Mouse (Mus musculus) cerebellum, adult 9-11 months (tissue): ENCODE results near the gene Glb1.

ENCODE experiments used
- DNase-seq: peaks from one replicate; pipeline ENCODE4 v3.0.0; 2022

Gene Glb1

DNA sequence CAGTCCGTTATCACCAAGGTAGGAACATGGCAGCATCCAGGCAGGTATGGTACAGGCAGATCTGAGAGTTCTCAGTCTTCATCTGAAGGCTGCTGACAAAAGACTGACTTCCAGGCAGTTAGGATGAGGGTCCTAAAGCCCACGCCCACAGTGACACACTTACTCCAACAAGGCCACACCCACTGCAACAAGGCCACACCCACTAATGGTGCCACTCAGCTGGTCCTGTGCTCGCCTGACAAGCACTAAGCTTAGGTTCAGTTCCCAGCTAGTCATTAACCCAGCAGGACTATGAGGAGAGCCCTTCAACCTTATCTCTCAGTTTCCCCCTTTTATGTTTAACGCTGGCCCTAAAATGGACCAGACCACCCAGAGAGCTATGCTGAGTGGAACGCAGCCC lies 47.8 kb downstream of the Glb1 start:
- DNase-seq, result no peak

DNA sequence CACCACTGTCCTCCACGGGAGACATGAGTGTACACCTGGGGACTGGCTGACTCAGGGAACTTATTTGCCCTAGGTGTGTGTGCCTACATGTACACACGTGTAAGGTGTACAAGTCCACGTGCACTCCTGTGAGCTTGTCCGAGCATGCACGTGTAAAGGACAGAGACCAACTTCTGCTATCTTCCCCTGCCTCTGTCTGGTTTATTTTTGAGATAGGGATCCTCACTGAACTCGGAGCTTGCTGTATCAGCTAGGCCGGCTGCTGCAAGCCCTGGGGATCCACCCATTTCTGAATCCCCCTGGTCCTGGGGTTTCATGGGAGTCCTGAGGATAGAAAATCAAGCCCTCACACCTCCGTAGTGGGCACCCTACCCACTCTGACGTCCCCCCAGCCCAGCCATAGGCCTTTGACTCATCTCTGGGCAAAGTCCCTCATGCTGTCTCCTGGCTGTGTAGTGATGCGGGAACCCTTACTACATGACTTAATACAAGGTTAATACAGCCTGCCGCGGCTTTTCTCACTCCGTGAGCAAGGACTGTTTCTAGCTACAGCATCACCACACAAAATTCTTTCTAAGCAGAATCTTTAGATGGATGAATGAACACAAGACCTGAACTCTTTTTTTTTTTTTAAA lies 48.4 kb downstream of the Glb1 start:
- DNase-seq, result no peak

DNA sequence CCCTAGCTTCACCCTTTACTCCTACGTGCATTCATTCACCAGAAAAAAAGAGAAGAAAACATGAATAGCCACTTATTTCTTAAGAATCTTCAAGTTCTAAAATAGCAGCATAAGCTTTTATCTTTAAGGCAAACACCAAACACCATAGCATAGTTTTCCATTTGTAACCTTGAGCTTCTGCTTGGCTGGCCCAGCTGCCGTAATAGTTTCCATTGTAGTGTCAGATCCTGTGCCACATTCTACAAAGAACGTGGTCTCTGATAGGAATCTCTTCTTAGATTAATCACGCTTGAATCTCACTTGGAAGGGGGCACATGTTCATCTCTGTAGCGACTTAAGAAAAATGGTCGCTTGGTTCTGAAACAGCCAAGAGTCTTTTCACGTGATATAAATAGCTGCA lies 50.7 kb downstream of the Glb1 start:
- DNase-seq, result no peak

DNA sequence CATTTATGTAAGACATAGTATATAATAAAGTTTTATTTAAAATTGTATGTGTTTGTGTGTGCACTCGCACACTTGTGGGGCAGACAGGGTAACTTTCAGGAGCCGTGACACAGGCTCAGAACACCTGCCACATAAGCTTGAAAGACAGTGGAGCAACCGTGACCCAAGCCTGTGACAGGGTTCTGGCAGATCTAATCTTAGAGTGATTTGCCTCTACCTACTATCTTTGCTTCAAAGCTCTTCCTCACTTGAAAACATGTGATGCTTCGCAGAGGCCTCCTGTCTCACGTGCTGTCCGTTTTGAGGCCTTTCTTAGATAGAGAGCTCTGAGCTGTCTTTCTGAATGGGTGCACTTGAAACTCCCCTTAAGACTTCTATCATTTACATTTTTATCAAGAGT lies 51.5 kb downstream of the Glb1 start:
- DNase-seq, result no peak

DNA sequence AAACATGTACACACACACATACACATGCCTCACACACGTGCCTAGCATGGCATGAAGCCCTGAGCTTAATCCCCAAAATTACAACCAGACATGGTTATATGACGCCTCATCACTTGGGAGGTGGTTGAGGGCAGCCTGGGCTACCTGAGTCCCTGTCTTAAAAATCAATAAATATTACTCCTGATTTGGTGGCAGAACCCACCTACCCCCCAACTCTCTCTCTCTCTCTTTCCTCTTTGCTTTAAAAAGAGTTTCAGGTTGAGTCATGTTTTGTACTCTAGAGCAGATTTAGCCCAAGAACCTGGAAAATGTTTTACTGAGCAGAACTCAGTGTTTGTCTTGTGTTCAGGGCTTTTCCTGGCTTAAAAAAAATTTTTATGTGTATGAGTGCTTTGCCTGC lies 54.5 kb downstream of the Glb1 start:
- no peak for DNase-seq

DNA sequence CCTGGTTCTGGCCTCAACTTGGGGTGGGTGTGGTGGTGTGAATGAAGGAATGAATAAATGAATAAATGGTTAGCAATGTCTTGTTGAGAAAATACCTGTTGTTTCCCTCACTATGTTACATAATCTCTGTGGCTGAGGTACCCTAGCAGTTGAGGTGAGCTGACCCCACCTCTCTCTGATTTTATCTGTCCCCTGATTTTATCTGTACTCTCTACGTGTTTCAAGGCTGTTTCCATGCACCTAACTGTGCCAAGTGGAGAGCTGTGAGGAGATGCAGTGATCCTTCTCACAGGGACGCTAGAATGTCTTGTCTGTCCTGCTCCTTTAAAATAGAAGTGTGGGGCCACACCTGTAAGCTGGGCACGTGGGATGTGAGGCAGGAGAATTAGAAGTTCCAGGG lies 57.6 kb downstream of the Glb1 start:
- DNase-seq, result no peak

DNA sequence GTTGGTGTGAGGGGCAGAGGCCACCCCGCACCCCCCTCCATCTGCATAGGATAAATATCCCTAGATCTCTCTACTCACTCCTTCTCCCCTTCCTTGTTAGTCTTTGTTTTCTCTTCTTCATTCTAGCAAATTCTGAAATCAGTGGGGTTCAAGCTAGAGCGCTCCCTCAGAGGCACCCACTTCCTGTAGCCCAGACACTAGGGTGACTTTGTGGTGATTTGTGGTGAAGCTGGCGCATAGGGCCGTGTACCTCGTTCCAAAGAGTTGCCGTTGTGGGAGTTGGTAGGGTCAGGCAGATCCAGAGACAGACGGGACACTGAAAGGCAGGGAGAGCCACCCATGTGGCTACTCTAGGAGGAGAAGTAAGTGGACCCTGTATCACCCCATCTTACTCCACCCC lies 61.7 kb downstream of the Glb1 start:
- DNase-seq, result no peak

DNA sequence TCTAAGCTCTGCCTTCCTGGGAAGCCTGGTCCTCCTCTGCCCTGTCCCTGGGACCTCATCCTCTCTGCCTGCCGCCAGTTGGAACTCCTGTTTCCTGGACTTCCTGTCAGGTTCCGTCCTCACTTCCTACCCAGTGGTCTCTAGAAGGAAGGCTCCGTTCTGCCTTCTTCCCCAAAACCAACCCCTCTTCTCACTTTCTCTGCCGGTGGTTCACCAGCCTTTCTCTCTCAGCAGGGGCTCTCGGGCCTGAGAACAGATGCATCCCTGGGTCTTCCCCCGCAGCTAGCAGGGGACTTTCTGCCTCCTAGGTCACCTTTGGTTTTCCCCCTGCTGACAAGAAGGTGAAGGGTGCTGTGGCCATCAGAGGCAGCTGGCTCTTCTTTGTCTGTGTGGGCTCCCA lies 64.6 kb downstream of the Glb1 start:
- no peak for DNase-seq

DNA sequence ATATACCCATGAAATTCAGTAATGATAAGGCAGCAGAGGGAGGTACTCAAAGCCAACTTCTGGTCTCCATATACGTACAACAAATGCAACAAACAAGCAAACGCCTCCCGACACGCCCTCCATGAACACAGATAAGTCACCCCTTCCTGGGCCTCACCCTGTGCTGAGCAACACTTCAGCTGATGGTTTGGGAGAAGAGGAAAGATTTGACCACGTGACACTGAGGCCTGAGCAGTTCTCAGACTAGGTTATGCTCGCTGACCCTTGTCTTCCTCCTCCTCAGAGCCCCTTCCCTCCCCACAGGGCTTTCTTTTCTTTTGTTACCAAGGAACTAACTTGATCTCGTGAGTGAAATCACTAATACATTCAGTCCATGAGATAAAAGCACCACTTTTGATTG lies 66.0 kb downstream of the Glb1 start:
- DNase-seq, result no peak

DNA sequence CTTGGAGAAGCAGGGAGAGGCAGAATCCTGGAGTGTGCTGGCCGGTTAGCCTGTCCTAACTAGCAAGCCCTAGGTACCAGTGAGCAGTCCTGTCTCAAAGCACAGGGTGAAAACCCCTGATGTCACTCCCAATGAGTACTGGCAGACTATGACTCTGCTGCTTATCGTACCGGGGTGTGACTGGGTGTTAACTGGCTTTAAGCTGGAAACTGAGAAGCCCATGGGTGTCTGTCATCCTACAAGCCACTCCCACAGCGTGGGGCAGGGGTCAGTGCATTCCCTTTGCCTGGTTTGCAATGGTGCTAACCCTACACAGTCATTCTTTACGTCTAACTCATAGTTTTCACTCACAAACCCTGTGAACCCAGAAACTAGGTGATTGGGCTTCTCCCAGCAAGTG lies 67.3 kb downstream of the Glb1 start:
- DNase-seq, result no peak

DNA sequence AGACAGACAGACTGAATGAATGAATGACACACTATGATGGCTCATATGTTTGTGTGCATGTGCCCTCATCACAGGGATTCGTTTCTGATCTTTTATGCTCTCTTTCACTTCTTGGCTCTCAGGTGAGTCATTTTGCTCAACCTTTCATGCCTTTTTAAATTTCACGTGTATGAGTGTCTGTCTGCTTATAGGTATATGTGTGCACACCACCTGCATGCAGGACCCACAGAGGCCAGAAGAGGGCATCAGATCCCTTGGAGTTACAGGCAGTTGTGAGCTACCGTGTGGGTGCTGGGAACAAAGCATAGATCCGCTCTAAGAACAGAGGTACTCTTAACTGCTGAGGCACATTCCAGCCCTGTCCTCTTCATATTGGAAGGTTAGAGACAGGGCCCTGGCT lies 67.8 kb downstream of the Glb1 start:
- DNase-seq, result no peak

DNA sequence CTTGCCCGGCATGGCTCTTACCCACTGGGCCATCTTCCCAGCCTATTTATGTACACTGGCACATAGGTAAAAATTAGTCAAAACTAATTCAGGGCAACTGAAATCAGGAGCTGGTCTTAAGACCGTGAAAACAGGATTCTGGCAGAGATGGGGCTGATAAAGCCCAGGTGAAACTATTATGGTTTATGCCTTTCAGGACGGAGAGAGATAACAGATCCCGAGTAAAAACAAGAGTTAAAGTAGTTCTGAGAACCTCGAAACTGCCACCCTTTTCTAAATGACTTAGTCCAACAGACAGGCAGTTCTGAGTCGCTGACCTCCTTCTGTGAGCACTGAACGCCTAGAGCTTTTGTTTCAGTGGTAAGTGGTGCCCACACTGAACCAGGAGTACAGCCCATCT lies 71.0 kb downstream of the Glb1 start:
- no peak for DNase-seq

DNA sequence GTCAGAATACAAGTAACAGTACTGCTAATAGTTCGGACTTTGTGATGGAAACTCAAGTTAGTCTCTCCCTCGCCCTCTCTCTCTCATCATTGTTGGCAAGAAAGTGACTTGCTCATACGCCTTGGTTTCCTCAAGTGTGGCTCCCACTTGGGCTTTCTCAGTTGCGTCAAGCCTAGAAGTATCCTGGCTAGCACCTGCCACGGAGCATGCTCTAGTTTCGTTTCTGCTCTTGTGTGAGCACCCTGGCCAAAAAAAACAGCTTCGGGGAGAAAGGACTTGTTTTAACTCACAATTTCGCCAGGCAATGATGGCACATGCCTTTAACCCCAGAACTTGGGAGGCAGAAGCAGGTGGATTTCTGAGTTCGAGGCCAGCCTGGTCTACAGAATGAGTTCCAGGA lies 76.1 kb downstream of the Glb1 start:
- DNase-seq, result no peak

DNA sequence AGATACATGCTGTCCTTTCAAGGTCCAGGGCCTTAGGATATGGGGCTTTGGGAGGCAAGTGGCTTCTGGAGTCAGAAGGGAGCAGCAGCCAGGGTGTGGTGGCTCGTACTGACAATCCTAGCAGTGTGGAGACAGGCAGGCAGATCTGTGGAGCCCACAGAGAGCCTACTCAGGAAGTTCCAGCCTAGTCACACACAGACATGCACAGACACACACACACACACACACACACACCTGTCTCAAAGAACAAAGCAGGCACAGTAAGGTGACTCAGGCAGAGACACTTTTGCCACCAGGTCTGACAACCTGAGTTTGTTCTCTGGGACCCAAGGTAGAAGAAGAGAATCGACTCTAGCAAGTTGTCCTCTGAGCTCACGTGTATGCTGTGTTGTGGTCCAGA lies 80.1 kb downstream of the Glb1 start:
- no peak for DNase-seq

DNA sequence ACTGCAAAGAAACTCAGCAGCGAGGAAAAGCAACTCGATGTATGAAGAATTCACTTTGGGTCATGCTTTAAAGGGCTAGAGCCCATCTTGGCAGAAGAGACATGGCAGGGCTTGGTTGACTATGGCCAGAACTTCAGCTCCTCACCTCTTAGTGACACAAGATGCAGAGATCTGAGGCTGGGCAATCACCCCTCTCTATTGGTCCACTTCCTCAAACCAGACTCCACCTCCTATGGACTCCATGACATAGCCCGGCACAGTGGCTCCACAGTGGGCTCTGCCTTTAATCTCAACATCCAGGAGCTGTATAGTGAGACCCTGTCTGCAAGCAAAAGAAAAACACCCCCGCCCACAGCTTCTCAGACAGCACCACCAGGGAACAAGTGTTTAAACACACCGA lies 83.9 kb downstream of the Glb1 start:
- DNase-seq, result no peak

DNA sequence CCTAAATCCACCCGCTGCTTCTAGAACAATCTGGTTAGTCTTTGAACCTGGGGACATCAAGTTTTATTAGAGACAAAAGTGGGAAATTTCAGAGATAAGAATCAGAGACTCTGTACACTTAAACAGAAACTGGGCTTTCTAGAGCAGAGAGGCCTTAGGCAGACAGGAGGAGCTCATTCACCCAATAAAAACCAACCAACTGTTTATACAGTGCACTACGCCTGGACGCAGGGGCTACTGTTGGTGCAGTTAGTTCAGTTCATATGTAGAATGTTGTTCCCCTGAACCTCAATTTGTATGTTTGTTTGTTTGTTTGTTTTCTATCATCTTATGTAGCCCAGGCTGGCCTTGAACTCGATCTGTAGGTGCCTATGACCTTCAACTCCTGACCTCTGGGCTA lies 85.9 kb downstream of the Glb1 start:
- no peak for DNase-seq

DNA sequence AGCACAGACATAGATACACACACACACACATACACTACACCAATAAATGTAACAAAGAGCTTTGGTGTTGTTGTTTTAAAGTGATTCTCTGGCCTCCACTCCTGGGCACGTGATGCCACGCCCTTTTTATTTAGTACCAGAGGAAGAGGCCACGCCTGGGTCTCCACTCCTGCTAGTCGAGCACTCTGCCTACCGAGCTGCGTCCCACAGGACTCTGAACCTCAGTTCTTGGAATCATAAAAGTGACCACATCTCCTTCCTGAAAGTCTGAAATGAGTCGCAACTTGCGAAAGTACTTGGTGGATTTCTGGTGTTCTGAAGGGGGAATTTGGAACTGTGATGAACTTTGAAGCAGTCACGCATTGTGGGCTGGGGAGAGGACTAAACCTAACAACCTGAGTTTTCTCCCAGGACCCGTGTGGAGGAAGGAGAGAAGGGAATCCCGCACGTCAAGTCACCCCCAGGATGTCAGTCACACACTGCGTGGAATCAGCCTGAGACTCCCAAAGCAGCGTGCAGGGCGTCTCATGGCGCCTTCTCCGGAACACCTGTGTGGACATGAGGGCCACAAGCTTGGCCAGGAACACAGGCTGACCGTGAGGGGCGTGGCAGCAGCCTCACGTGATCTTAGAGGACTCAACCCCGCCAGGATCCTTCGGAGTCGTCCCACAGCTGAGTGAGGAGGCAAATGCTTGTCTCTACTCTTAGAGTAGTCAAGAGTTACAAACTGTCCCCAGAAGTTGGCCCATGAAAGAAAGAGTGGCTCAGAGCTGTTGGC lies 86.8 kb downstream of the Glb1 start:
- no peak for DNase-seq

DNA sequence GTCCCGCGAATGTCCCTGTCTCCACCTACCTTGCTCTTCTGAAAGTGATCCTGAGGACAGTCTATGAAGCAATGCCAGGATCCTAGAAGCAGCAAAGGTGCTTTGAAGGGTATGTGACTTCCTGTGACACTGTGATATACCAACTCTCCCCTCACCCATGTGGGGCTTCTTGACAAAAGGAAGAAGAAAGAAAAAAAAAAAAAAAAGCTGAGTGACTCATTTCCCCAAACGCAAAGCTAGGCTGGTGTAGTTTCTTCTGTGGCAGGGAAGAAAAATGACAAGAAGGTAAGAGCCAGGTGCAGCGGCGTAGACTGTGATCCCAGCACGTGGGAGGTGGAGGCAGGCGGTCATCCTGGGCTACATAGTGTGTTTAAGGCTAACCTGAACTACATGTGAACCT lies 95.6 kb downstream of the Glb1 start:
- no peak for DNase-seq

DNA sequence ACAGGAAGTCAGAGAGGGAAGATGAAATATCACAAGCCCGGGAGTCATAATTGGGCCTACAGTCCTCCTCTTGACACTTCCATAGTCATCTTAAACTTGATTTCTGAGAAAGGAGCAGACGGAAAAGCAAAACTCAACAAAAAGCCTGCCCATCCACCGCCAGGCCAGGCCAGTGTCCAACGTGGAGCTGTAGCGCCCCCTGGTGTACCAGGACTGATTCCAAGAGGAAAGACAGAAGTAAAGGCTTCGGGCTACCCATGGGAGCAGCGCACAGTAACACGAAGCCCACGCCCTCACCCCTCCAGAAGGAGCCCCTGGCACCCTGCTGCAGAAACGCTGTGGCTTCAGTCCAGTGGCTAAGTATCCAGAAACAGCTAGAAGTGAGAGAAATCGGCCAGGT lies 97.3 kb downstream of the Glb1 start:
- peak; percentile 27 for DNase-seq

DNA sequence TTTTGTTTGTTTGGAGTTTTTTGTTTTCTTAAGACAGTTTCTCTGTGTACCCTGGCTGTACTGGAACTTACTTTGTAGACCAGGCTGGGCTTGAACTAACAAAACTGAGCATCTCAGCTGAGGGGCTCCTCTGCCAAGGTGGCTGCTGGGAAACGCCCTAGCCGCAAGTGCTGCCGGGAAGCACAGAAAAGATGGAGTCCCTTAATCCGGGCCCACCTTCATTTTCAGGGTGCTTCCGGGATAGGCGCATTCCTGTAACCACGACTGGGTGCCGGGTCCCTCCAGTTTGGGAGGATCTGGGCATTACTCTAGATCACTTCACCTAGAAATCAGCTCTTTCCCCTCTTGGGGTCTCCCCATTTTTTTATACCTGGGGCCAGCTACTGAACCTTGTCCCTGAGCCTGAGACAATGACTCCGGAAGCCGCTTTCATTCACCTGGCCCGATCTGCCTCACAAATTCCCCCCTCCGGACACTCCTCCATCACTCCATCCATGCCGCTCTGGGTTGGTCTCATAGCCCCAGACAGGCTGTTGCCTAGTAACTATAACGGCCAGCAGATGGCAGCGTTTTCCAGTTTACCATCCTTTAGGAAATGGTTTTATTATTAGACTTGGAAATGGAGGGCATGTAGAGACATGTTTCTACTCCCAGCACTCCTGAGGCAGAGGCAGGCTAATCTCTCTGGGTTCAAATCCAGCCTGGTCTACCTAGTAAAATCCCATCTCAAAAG lies 99.1 kb downstream of the Glb1 start:
- no peak for DNase-seq

DNA sequence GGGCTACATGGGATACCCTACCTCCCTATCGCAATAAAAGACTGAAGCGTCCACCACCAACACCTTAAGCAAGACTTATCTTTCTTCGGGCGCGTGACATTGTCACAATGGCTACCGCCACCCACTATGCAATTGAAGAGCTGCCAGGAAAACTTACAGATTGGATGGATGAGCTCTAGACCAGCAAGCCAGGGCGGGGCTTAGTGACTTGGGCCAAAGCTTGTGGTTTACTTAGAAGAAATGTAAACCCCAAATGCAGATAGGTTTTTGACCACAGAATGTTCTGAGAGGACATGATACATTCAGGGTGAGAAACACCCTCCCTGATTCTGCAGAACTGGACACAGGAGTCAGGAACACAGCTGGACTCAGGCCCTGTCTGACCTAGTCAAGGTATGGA lies 100.2 kb downstream of the Glb1 start:
- no peak for DNase-seq

DNA sequence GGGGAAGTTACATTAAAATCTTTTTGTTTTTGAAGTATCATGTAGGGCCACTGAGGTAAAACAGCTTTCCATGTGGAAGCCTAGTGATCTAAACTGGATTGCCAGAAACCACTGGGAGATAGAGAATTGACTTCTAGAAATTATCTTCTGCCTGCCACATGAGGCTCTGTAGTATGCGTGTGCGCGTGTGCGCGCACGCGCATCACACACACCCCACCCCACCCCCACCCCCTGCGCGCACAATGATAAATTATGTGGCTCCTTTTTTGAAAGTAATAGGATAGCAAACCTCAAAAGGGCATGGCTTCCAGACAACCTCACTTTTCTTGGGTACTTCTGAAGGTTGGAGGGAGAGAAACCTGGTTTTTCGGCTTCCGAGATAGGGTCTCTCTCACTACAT lies 101.0 kb downstream of the Glb1 start:
- DNase-seq, result no peak

DNA sequence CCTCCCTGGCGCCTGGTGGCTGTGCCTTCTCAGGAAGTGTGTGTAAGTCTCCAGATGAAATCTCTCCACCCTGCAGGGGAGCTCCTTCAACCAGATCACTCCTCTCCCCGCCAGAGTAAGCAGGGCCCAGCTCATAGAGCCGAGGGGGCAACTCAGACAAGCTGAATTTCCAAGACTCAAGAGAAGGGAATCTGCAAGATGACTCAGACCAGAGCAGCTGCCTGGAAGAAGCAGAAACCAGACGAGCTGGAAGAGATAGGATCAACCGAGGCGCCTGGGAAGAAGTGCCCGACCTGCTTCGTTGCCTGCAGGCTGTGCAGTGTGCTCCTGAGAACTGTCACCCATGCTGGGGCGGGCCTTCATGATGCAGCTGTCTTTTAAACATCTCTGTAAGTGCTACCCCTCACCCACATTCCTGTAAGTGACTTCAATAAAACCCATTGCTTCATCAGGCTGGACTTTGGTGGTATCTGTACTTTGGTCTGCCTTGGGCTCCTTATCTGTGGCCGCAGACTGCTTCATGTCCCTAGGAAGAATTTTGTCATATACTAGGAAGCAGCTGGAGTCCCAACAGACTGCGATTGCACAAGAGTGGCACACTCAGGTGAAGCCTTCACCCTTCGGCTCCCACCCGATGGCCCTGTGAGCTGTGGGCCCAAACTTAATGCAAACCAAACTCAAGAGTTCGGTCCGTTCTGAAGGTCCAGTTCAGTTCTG lies 102.0 kb downstream of the Glb1 start:
- DNase-seq, result no peak

DNA sequence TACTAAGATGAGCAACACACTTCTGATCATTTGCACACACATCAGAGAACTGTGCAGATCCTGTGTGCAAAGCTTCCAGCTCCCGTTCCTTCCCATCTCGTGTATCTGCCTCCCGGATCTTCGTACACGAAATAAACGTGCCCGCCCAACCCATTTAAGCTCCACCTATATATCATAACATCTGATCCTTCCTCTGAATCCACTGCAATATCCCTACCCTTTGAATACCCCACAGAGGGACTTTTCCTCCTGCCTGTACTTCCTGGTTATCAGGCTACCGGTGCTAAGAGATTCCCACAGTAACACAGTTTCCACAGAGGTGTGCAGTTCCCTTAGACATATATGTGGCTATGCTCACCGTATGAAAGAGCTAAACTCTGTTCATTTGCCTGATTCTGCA lies 103.9 kb downstream of the Glb1 start, which contains the start of gene Ccr4:
Ccr4 (minus strand) TSS at position 101 of the 400 bp plus-strand sequence.
- DNase-seq, result no peak
